Mouse (Mus musculus): Measurements from ENCODE around the gene Pde4a.

GRCm38 (mm10) chr9:21164072-21164471 lies 1.4 kb upstream of the Pde4a start:
- no peak for TF ChIP-seq CTCF (IDR thresholded peaks at IDR 0.05; ENCODE audit: control insufficient read depth, insufficient read depth, insufficient read length)
- no peak for TF ChIP-seq MAX (IDR thresholded peaks at IDR 0.05)
- TF ChIP-seq MYOD1 (IDR thresholded peaks at IDR 0.05; ENCODE audit: control insufficient read depth, insufficient read length, low read depth) = no peak
- TF ChIP-seq USF1 (IDR thresholded peaks at IDR 0.05; ENCODE audit: low read depth) = no peak

All from C2C12 (cell line).